Mouse (Mus musculus) ES-Bruce4 (cell line): ENCODE results near the gene Map2k6.

Experiments
- CTCF ChIP-seq: IDR thresholded peaks from one replicate; pipeline ENCODE4 v1.8.1; 2011; ENCODE audit warnings: low read depth, low read length
- POLR2A ChIP-seq: IDR thresholded peaks from one replicate; pipeline ENCODE4 v1.8.1; 2011; ENCODE audit warnings: low read length; ENCODE audit not compliant: insufficient read depth

GRCm38 (mm10) chr11:110484426-110484825 lies 85.5 kb downstream of the Map2k6 start:
- TF ChIP-seq POLR2A, result no peak
- TF ChIP-seq CTCF, result no peak
